Mouse (Mus musculus) olfactory bulb, adult 2 months (tissue): ENCODE data around the gene Msantd2.

Source experiments
- CTCF ChIP-seq: fragments of 200-500 bp; IDR thresholded peaks from 2 replicates; pipeline ENCODE4 v1.5.1; 2012; ENCODE audit warnings: low read depth, mild to moderate bottlenecking, low read length, moderate library complexity; ENCODE audit not compliant: insufficient read depth
- POLR2A ChIP-seq: fragments of 200-500 bp; IDR thresholded peaks from 2 replicates; pipeline ENCODE4 v1.6.1; 2012; ENCODE audit warnings: mild to moderate bottlenecking, low read depth, low read length, moderate library complexity; ENCODE audit not compliant: insufficient read depth

- TF ChIP-seq CTCF (no peak), POLR2A (no peak)
These were observed 77.9 kb downstream of the Msantd2 start for GRCm38 (mm10) chr9:37567019-37567418.
